Mouse (Mus musculus) heart, embryonic 13.5 days (tissue): ENCODE data around the gene Gpr84. TPM values are rescaled to one million over a fixed set of nuclear protein-coding genes. Genes with fewer than 3 reads are reported as not detected.

ENCODE experiments used
- ATAC-seq: fragments of 200-750 bp; cut with Nextera tagmentation; 2 replicates; pipeline ENCODE4 v1.8.0; 2017; ENCODE audit warnings: moderate TSS enrichment; ENCODE audit not compliant: insufficient number of reproducible peaks, low FRiP score, low TSS enrichment; ENCODE audit errors: extremely low read depth
- H3K27ac ChIP-seq: fragments of 300-500 bp; sonication (generic); replicated peaks from 2 replicates; pipeline ENCODE4 v1.5.1; 2015; ENCODE audit warnings: moderate library complexity, mild to moderate bottlenecking, inconsistent platforms
- H3K27me3 ChIP-seq: fragments of 300-500 bp; sonication (generic); replicated peaks from 2 replicates; pipeline ENCODE4 v1.6.1; 2015; ENCODE audit warnings: mild to moderate bottlenecking, inconsistent platforms
- H3K36me3 ChIP-seq: fragments of 300-500 bp; sonication (generic); 2 replicates; pipeline ENCODE4 v1.6.1; 2015; ENCODE audit warnings: mild to moderate bottlenecking, inconsistent platforms
- H3K4me1 ChIP-seq: fragments of 300-500 bp; sonication (generic); 2 replicates; pipeline ENCODE4 v1.6.1; 2015; ENCODE audit warnings: inconsistent platforms
- H3K4me2 ChIP-seq: fragments of 300-500 bp; sonication (generic); 2 replicates; pipeline ENCODE4 v1.6.1; 2015; ENCODE audit warnings: inconsistent platforms, mild to moderate bottlenecking, moderate library complexity
- H3K4me3 ChIP-seq: fragments of 300-500 bp; sonication (generic); 2 replicates; pipeline ENCODE4 v1.5.1; 2015; ENCODE audit warnings: moderate library complexity, mild to moderate bottlenecking, inconsistent platforms
- H3K9ac ChIP-seq: fragments of 300-500 bp; sonication (generic); 2 replicates; pipeline ENCODE4 v1.6.1; 2015; ENCODE audit warnings: inconsistent platforms, mild to moderate bottlenecking, moderate library complexity
- H3K9me3 ChIP-seq: fragments of 300-500 bp; sonication (generic); 2 replicates; pipeline ENCODE4 v1.6.1; 2016; ENCODE audit warnings: inconsistent platforms
- WGBS: fragments of 180-500 bp; shearing (Covaris S2); methylation state at CpG from one replicate; pipeline ENCODE4 v1.1.7; 2015; ENCODE audit warnings: mixed read lengths; 5-methylcytosine and 5-hydroxymethylcytosine counted together
- polyA plus RNA-seq: library from polyadenylated mRNA; unstranded; fragments of >200 nt; fragmentation: Nextera tagmentation; extraction: Ambion mirVana; gene quantifications from 2 replicates; pipeline ENCODE4 v1.2.1, GENCODE M21; 2015

The Gpr84 gene
- polyA plus RNA-seq, 1 experiment from 2014 or later = 0.28 TPM

DNA sequence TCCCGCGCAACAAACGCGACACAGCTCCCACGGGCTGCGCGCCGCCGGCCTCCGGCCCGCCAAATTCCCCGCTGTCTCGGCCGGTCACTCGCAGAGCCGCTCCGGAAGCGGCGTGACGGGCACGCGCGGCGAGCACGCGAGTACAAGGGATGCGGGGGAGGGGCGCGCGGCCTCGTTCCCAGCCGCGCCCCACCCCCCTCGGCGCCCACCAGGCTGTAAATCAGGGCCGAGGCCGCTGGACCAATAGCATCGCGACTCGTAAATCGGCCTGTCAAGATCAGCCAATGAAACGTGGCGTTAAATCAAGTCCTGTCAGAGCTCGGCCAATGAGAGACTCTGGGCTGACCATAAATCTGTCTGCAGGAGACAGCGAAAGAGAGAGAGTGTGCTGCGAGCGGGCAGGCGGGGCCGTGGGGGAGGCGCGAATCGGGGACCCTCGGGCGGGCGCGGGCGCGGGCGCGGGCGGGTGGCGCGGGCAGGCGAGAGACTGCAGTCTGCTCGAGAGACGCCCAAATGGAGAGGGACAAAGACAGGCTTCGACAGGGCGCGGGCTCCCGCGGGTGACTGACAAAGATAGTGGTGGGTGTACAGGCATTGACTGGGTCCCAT is 5.2 kb downstream of the Gpr84 start:
- Histone ChIP-seq H3K4me2 (peak overlapping the region; percentile 88), H3K27ac (peak overlapping the region; percentile 92), H3K9ac (peak overlapping the region; percentile 90), H3K9me3 (no peaks in the 10 kb centered on the region), H3K27me3 (peaks cover 19% of the 10 kb centered on the region), H3K36me3 (no peaks in the 10 kb centered on the region), H3K4me3 (peak overlapping the region; percentile 63), H3K4me1 (peaks cover 75% of the 10 kb centered on the region)
- ATAC-seq = peak; percentile 88
- WGBS = under 1% methylated on average over 67 of the region's 71 CpGs

DNA sequence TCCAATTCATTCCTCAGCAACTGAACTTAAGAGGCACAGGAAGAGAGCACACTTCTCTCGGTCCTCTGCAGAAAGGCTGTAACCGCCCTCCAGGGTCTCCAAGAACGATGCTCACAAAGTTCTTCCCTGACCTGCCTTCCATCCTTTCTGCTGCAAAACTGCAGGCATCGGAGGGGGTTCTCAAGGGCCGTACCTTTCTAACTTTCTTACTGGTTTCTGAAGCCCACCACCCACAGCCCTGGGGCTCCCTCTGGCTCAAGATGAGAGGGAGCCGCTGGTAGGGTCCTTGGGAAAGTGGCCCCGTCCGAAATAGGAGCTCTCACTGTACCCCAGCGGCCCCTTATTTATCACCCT is 5.8 kb downstream of the Gpr84 start:
- peak overlapping the region; percentile 92 for H3K27ac ChIP-seq
- peak overlapping the region; percentile 88 for H3K4me2 ChIP-seq
- H3K9ac ChIP-seq = peak overlapping the region; percentile 90
- H3K9me3 ChIP-seq = no peaks in the 10 kb centered on the region
- H3K36me3 ChIP-seq = no peaks in the 10 kb centered on the region; the same call in 1 of the 2 replicates
- ATAC-seq = no peak
- peaks cover 81% of the 10 kb centered on the region for H3K4me1 ChIP-seq
- WGBS = 1% methylated on average over 9 of the region's 9 CpGs
- H3K4me3 ChIP-seq = peak overlapping the region; percentile 63
- peaks cover 15% of the 10 kb centered on the region for H3K27me3 ChIP-seq

DNA sequence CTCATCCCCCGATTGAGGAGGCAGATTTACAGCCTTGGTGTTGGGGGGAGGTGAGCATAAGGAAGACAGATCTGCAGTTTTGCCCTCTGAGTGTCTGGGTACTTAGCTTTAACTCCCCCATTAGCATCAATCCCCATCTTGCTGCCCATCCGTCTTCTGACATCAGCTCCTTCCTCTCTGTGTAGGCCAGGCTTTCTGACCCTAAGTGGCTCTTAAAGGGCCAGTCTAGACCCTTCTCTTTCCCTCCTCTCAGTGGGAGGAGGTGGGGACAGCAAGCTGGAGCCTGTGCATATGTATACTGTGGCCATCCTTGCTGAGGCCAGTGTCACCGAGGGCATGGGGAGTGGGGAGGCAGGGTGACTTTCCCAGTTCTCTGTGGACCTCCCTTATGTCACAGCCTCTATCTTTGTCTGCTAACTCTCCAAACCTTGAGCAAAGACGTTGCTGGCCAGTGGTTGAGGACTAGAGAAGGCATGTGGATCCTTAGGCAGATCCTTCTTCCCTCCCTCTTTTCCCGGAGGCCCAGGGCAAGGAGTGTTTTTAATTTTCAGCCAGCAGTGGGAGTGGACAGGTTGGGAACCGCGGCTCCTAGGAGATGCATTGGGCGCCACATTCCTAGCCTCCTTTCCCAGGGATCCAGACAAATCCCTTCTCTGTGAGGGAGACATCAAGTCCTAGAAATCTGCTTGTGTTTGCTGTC is 6.3 kb downstream of the Gpr84 start:
- H3K4me1 ChIP-seq = peaks cover 83% of the 10 kb centered on the region
- H3K27ac ChIP-seq = peak overlapping the region; percentile 92
- H3K9ac ChIP-seq = peak overlapping the region; percentile 90
- ATAC-seq = no peak
- H3K4me2 ChIP-seq = peak overlapping the region; percentile 88
- H3K27me3 ChIP-seq = peaks cover 10% of the 10 kb centered on the region
- 12% methylated on average over 8 of the region's 8 CpGs for WGBS
- H3K9me3 ChIP-seq = no peaks in the 10 kb centered on the region
- H3K4me3 ChIP-seq = peak overlapping the region; percentile 63
- H3K36me3 ChIP-seq = peaks cover 5% of the 10 kb centered on the region

DNA sequence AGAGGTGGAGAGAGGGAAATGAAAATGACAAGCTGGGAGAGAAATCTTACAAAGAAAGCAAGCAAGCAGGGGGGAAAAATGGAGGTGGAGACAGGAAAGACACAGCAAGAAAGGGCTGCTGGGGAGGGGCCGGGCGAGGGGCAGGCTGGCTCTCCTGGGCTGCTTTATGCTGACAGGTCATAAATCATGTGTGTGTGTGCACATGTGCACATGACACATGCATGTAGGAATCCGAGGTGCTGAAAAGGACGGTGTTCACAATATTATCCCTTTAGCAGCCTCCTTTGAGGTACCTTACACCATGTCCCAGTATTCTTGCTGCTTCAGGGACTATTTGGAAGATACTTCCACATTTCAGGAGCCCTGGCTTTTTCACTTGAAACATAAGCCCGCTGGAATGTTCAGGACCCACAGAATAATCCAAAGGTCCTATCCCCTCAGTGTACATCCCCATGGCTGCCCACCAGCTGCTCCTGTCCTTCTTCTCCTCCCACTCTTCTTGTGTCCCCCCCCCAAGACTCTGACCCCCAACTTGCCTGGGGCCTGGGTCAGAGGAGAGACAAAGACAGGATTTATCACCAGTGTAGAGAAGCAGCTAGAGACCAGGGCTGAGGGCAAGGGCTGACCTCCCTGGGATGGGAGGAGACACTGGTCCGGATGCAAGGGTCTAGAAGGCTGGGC is 7.9 kb downstream of the Gpr84 start:
- Histone ChIP-seq H3K27me3 (no peaks in the 10 kb centered on the region), H3K9ac (peak overlapping the region; percentile 90), H3K36me3 (peaks cover 21% of the 10 kb centered on the region), H3K4me1 (peaks cover 74% of the 10 kb centered on the region), H3K4me3 (no peak overlapping the region), H3K4me2 (no peak overlapping the region), H3K27ac (peak overlapping the region; percentile 81), H3K9me3 (no peaks in the 10 kb centered on the region)
- WGBS = 57% methylated on average over 6 of the region's 6 CpGs
- no peak for ATAC-seq

DNA sequence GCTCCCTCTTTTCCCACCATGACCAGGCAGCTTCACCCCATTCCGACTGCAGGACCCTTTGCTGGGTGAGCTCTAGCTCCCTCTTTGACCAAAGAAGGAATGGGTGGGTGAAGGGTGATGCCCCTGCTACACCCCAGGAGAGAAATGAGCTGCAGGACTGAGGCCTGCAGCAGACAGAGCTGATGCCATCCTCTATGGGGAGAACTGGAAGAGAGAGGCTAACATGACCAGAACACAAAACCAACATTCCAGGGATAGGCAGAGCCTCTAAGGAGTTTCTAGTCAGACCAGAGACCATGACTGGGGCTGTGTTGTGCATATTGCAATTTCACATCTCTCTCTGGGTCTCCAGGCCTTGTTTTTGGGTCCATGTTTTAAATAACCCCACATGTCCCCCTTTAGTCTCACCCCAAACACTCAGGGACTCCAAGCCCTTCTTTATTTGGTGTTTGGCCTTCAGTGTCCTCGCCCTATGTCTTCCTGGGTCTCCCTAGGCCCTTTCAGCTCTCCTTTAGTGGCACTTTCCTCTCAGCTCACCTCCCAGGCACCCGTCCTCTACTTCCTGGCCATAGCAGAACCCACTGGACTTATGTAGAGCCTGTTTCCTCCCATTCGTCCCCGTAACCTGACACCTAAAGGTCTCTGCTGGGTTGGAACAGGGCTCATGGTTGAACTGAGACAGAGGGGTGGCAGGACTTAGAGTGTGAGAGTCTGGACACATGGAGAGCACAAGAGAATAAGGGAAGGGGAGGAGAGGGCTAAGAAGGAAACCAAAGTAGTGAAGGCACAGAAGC is 8.7 kb downstream of the Gpr84 start:
- H3K27ac ChIP-seq = peak overlapping the region; percentile 81
- H3K4me1 ChIP-seq = peaks cover 67% of the 10 kb centered on the region
- H3K9ac ChIP-seq = peak overlapping the region; percentile 90
- H3K9me3 ChIP-seq = no peaks in the 10 kb centered on the region
- H3K36me3 ChIP-seq = peaks cover 28% of the 10 kb centered on the region
- no peaks in the 10 kb centered on the region for H3K27me3 ChIP-seq
- 36% methylated on average over 5 of the region's 5 CpGs for WGBS
- H3K4me3 ChIP-seq = no peak overlapping the region
- no peak overlapping the region for H3K4me2 ChIP-seq
- no peak for ATAC-seq

DNA sequence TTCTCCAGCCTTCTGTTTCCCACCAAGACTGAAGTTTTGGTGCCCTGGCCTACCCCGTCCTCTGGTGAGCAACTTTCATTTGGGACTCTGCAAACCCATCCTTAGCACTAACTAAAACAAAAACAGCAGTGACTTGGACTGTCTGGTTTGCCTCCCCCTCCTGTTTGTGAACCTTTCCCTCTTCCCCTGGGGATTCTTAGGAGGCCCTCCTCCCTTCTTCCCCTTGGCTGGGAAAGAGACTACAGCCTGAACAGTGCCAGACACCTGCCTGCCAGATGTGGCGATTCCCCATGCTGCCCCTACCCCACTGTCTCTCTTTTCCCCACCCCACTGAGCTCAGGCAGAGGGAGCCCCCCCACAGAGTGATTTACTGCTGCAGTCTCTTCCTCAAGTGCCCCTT is 9.4 kb downstream of the Gpr84 start:
- Histone ChIP-seq H3K36me3 (peaks cover 35% of the 10 kb centered on the region), H3K4me2 (no peak overlapping the region; the same call in 1 of the 2 replicates), H3K27me3 (no peaks in the 10 kb centered on the region), H3K27ac (peak overlapping the region; percentile 81), H3K9me3 (no peaks in the 10 kb centered on the region), H3K4me1 (peaks cover 65% of the 10 kb centered on the region), H3K4me3 (no peak overlapping the region), H3K9ac (peak overlapping the region; percentile 71)
- ATAC-seq = no peak
- WGBS = 48% methylated on average over 2 of the region's 2 CpGs

DNA sequence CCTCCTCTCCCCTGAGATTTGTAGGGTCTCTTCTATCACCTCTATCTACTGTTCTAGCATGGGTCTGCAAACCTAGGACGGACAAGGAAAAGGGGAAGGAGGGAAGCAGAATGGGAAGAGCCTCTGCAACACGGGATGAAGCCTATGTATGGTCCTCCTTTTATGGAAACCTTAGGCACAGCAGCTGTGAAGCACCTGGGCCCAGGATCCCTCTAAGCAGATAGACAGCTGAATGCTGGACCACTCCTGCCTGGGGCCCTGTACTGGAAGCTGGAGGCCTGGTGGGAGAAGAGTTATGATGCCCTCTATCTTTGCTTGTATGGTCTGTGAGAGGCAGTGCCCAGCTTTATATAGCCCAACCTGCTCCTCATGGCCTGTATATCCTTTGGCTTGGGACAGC is 9.9 kb downstream of the Gpr84 start:
- peak overlapping the region; percentile 81 for H3K27ac ChIP-seq
- H3K9me3 ChIP-seq = no peaks in the 10 kb centered on the region
- ATAC-seq = no peak
- no peaks in the 10 kb centered on the region for H3K27me3 ChIP-seq
- peak overlapping the region; percentile 39 for H3K4me3 ChIP-seq
- H3K4me1 ChIP-seq = peaks cover 63% of the 10 kb centered on the region
- WGBS = 24% methylated on average over 2 of the region's 2 CpGs
- H3K4me2 ChIP-seq = peak overlapping the region; percentile 66
- H3K36me3 ChIP-seq = peaks cover 40% of the 10 kb centered on the region
- H3K9ac ChIP-seq = peak overlapping the region; percentile 71

DNA sequence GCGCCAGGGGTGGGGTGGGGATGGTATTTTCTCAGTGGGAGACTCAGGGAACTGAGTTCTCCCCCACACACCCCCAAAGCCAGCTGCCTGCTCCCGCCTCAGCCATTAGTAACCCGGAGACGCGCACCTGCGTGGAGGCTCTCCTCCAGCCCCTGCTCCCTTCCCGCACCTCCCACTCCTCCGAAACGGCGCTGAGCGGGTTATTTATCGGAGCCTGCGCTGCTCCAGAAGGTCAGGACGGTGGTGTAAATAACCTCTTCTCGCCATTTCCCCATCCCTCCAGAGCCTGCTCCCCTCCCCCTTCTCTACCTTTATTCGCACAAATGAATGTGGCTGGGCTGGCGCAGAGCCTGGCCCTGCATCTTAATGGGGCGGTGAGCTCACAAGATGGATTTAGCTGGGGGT is 10.3 kb downstream of the Gpr84 start:
- peaks cover 64% of the 10 kb centered on the region for H3K4me1 ChIP-seq
- 25% methylated on average over 18 of the region's 18 CpGs for WGBS
- peak overlapping the region; percentile 81 for H3K27ac ChIP-seq
- H3K9ac ChIP-seq = peak overlapping the region; percentile 71
- H3K36me3 ChIP-seq = peaks cover 45% of the 10 kb centered on the region
- no peaks in the 10 kb centered on the region for H3K27me3 ChIP-seq
- H3K4me2 ChIP-seq = peak overlapping the region; percentile 66
- H3K9me3 ChIP-seq = no peaks in the 10 kb centered on the region
- peak overlapping the region; percentile 39 for H3K4me3 ChIP-seq
- no peak for ATAC-seq

DNA sequence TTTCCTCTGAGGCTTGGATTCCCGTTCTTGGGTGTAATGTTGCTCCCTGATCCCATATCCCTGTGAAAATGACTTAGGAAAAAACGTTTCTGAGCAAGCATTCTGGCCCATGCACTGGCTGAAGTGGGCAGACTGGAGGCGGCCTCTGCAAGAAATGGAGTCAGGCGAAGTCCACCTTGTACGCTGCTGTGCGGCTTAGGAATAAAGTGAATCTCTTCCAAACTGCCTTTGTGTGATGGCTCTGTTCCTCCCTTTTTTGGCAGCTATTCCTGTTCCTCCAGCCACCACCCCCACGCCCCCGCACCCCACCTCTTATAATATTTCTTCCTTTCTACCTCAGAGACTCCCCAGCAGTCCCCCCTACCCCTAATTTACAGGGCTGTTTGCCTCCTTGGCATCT is 10.8 kb downstream of the Gpr84 start:
- H3K27me3 ChIP-seq = no peaks in the 10 kb centered on the region
- peaks cover 63% of the 10 kb centered on the region for H3K4me1 ChIP-seq
- H3K4me3 ChIP-seq = peak overlapping the region; percentile 39
- peaks cover 48% of the 10 kb centered on the region for H3K36me3 ChIP-seq
- 58% methylated on average over 8 of the region's 8 CpGs for WGBS
- peak overlapping the region; percentile 71 for H3K9ac ChIP-seq
- peak overlapping the region; percentile 81 for H3K27ac ChIP-seq
- no peak for ATAC-seq
- H3K4me2 ChIP-seq = peak overlapping the region; percentile 66
- H3K9me3 ChIP-seq = no peaks in the 10 kb centered on the region

DNA sequence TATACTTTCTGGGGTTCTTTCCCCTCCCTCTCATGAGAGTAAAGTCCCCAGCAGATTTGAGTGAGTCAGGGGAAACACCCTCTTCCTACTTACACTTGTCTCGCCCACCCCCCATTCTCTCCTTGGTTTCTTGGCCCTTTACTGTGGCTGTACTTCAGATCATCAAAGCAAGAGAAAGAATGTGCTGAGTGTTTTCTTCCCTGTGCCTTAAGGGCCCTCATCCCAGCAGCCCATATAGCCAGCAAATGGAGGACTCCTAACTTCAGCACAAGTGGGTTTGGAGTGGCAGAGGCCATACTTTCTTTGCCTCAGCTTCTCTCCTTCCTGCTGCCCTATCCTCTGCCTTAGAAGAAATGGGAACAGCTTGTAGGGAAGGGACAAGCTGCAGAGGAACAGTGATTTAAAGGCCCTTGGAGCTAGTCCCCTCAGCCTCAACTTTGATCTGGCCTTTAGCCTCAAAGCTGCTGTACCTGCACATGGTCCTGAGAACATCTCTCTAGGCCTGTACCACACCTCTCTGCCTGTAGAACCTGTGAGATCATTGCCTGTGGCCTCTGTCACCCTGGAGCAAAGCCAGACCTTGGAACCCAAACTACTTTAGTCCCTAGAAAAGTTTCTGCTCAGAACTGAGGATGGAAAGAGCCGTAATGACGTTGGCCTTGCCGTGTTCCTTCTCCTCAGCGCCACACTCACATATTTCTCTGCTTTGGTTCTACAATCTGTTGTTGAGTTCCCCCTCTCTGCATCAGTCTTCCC is 11.4 kb downstream of the Gpr84 start:
- Histone ChIP-seq H3K9me3 (no peaks in the 10 kb centered on the region), H3K4me1 (peaks cover 57% of the 10 kb centered on the region), H3K27ac (peak overlapping the region; percentile 81), H3K4me3 (no peak overlapping the region), H3K36me3 (peaks cover 50% of the 10 kb centered on the region), H3K27me3 (no peaks in the 10 kb centered on the region), H3K4me2 (no peak overlapping the region), H3K9ac (peak overlapping the region; percentile 71; the same call in 1 of the 2 replicates)
- ATAC-seq = no peak
- WGBS = 67% methylated on average over 5 of the region's 5 CpGs
